Mouse (Mus musculus) lung, adult 2 months (tissue): ENCODE measurements around the gene 1700017B05Rik. TPM values are rescaled to one million over a fixed set of nuclear protein-coding genes. Genes with fewer than 3 reads are reported as not detected.
A peak's percentile ranks its signal among the peaks of the same experiment; 100 is the strongest.

Experiments used
- DNase-seq: peaks from one replicate; pipeline ENCODE4 v3.0.0; 2022
- H3K4me1 ChIP-seq: fragments of 200-500 bp; 2 replicates; pipeline ENCODE4 v1.6.1; 2011; ENCODE audit warnings: low read length; ENCODE audit not compliant: control insufficient read depth, insufficient read depth
- H3K4me3 ChIP-seq: fragments of 200-500 bp; replicated peaks from 2 replicates; pipeline ENCODE3; 2011; ENCODE audit warnings: low read depth, mild to moderate bottlenecking, control low read depth, low read length; ENCODE audit errors: extremely low read depth
- CTCF ChIP-seq: fragments of 200-500 bp; IDR thresholded peaks from 2 replicates; pipeline ENCODE4 v1.5.1; 2011; ENCODE audit warnings: mild to moderate bottlenecking, low read length, control low read depth; ENCODE audit not compliant: insufficient read depth
- POLR2A ChIP-seq: fragments of 200-500 bp; IDR thresholded peaks from 2 replicates; pipeline ENCODE4 v1.6.1; 2011; ENCODE audit warnings: low read depth, mild to moderate bottlenecking, control low read depth, low read length, borderline replicate concordance; ENCODE audit errors: extremely low read depth
- WGBS: fragments of 180-500 bp; shearing (Covaris S2); methylation state at CpG from one replicate; pipeline ENCODE4 v1.1.7; 2018; 5-methylcytosine and 5-hydroxymethylcytosine counted together
- polyA plus RNA-seq: library from polyadenylated mRNA; depleted of rRNA; stranded (reverse); fragments of >200 nt; gene quantifications from 2 replicates; pipeline ENCODE4 v1.2.3, GENCODE M21; 2012

Gene 1700017B05Rik
- polyA plus RNA-seq, 1 experiment: 12.5 TPM

DNA sequence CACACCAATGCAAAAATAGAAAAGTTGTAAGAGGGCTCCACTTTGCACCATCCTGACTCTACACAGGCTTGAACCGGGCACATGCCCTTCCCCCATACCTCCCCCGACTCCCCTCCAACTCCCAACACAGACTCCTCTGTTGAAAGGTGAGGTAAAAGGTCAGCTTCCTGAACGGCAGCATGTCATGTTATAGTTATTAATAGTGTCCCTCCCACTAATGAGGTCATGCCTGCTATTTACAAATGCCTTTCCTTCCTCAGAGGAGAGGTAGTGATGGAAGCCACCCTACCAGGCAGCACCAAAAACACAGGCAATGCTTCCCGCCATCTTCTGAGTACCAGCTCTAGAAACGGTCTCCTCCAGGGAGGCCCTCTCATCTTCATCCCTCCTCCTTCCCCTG lies 2.7 kb upstream of the 1700017B05Rik start:
- WGBS: 41% methylated on average over 5 of the region's 5 CpGs
- TF ChIP-seq POLR2A: no peak
- TF ChIP-seq CTCF: no peak
- no peak for DNase-seq
- Histone ChIP-seq H3K4me1 (peaks cover 17% of the 10 kb centered on the region), H3K4me3 (no peak overlapping the region)

GRCm38 (mm10) chr9:57262795-57263684 lies 628 bp upstream of the 1700017B05Rik start:
- 49% methylated on average over 13 of the region's 13 CpGs for WGBS
- peak overlapping the region; percentile 64 for H3K4me3 ChIP-seq
- peaks cover 18% of the 10 kb centered on the region for H3K4me1 ChIP-seq
- TF ChIP-seq POLR2A (no peak), CTCF (no peak)
- DNase-seq: no peak

DNA sequence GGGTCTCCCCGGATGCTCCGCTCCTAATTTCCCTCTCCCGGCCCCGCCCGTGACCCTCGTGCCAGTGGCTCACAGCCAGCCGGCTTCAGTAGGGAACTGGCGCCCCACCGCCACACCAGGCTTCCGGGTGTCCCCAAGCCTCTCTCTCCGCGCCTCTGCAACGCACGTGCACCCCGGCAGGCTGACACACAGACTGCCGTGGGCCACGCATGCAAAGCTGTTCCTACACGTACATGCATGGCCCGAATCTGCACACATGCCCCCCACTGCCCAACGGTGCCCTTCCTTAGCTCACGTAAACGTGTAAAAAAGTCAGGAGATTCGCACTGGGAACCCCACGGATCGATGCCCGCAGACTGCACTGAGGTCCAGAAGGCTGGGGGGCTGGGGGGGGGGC lies 898 bp downstream of the 1700017B05Rik start:
- WGBS: under 1% methylated on average over 26 of the region's 26 CpGs
- TF ChIP-seq CTCF (no peak), POLR2A (0 out of 2 replicates have a peak, but pooled peaks have one; percentile 11)
- peak; percentile 58 for DNase-seq
- H3K4me3 ChIP-seq: peak overlapping the region; percentile 92
- H3K4me1 ChIP-seq: peaks cover 17% of the 10 kb centered on the region

DNA sequence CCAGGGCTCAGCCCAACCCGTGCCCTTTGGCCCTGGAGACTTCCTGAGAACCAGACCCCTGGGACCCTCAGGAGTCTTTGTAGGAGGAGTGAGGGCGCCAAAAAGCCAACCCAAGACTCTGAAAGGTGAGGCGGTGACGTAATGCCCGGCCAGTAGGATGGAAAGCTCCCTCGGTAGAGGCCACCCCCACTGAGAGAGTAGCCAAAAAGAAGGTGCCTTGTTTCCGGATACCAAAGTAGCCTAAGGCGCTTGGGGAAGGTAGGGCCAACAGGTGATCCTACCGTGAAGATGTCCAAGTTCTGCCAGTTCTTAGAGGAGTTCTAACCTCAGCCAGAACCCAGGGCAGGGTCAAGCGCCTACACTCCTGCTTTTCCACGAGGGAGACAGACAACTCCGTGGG lies 1.5 kb downstream of the 1700017B05Rik start:
- peaks cover 17% of the 10 kb centered on the region for H3K4me1 ChIP-seq
- H3K4me3 ChIP-seq: peak overlapping the region; percentile 92
- WGBS: 18% methylated on average over 12 of the region's 12 CpGs
- no peak for DNase-seq
- TF ChIP-seq CTCF (no peak), POLR2A (no peak)

- H3K4me1 ChIP-seq: peaks cover 18% of the 10 kb centered on the region
- no peak overlapping the region for H3K4me3 ChIP-seq
- TF ChIP-seq CTCF (peak; percentile 98), POLR2A (no peak)
- 0% methylated on average over 3 of the region's 3 CpGs for WGBS
- peak; percentile 90 for DNase-seq
Measured at GRCm38 (mm10) chr9:57259736-57260135, 2.7 kb downstream of the 1700017B05Rik start.

DNA sequence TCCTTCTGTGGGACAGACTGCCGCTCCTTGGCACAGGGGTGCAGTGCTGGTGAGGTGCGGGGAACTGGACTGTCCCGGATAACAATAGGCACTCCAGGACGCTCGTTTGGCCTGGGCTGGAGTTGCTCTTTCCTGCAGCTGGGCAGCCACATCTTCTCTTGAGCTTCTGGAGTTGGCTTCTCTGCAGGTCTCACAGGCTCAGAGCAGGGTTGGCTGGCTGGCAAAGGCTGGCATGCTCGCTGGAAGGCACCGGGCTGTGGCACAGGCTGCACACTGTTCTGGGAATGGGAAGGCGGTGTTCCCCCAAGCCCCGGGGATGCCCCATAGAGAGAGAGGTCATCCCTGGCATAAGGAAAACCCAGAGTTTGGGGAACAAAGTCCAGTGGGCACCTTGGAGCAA lies 4.8 kb downstream of the 1700017B05Rik start:
- no peak for DNase-seq
- no peak for TF ChIP-seq CTCF
- TF ChIP-seq POLR2A: no peak
- WGBS: 84% methylated on average over 9 of the region's 9 CpGs
- peaks cover 17% of the 10 kb centered on the region for H3K4me1 ChIP-seq
- no peak overlapping the region for H3K4me3 ChIP-seq

DNA sequence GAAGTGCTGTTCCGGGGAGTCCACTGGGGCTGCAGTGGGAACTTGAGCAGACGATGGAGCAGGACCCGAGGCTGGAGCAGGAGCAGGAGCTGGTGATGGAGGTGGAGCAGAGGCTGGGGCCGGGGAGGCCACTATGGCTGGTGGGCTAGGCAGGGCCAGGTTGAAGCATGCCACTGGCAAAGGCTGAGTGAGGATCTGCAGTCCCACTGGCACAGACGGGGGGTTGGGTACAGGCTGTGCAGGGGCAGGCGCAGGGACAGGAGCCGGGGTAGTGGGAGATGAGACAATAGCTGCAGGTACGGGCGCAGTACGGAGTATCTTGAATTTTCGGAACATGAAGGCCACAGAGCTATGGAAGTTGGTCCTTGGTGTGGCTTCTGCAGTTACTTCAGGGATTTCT lies 5.6 kb downstream of the 1700017B05Rik start:
- no peak overlapping the region for H3K4me3 ChIP-seq
- H3K4me1 ChIP-seq: peaks cover 16% of the 10 kb centered on the region
- 92% methylated on average over 11 of the region's 11 CpGs for WGBS
- DNase-seq: no peak
- TF ChIP-seq CTCF: no peak
- no peak for TF ChIP-seq POLR2A

DNA sequence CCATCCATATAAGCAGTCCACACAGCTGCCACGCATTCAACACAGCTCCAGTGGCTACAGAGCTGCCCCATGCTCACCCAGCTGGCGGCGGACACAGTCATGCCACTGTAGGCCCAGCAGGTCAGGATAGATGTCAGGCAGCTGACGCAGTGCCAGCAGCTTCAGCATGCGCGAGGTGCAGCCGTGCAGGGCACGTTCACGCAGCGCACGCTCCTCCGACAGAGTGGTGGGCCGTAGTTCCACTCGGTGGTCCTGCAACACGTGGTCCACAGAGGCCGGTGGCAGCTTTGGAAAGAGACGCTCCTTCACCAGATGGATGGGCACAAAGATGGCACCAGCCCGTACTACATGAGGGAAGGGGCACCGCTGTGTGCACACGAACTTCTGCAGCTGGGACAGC lies 6.1 kb downstream of the 1700017B05Rik start:
- no peak overlapping the region for H3K4me3 ChIP-seq
- TF ChIP-seq CTCF (no peak), POLR2A (no peak)
- H3K4me1 ChIP-seq: peaks cover 16% of the 10 kb centered on the region
- WGBS: 95% methylated on average over 20 of the region's 20 CpGs
- no peak for DNase-seq

GRCm38 (mm10) chr9:57254823-57255495 lies 7.5 kb downstream of the 1700017B05Rik start:
- Histone ChIP-seq H3K4me3 (no peak overlapping the region), H3K4me1 (peaks cover 5% of the 10 kb centered on the region)
- no peak for TF ChIP-seq CTCF
- TF ChIP-seq POLR2A: no peak
- 68% methylated on average over 9 of the region's 9 CpGs for WGBS
- DNase-seq: no peak

GRCm38 (mm10) chr9:57254061-57254460 lies 8.4 kb downstream of the 1700017B05Rik start:
- TF ChIP-seq CTCF: no peak
- TF ChIP-seq POLR2A: no peak
- Histone ChIP-seq H3K4me1 (peaks cover 2% of the 10 kb centered on the region; the same call in 1 of the 2 replicates), H3K4me3 (no peak overlapping the region)
- WGBS: 66% methylated on average over 7 of the region's 7 CpGs
- no peak for DNase-seq
